Mouse (Mus musculus): ENCODE data around the gene Tmem232. TPM values are rescaled to one million over a fixed set of nuclear protein-coding genes. Genes with fewer than 3 reads are reported as not detected.

Tmem232 gene
- polyA plus RNA-seq, 1 experiment, result not detected

DNA sequence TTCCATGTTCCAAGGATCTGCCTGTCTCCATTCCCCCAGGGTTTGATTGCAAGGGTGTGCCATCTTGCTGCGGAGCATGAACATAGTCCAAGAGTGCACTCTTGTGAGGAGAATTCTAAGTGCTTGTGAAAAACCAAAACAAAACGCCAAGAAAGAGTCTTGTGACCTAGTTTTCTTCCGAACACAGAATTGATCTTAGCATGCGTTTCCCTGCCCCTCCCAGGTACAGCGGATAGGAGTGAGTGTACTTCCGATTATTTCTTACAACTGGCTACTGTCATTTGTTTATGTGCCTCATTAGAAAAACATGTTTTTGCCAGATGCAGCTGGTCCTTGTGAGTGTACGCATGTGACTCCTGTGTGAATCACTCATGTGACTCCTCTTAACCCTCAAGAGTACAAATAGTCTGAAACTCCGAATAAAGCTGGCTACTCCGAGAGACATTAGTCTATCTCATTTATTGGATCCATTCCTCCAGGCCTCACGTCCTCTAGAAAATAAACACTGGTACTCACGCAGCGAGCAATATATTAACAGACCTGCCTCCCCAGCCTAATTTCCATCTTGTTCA lies 11.9 kb upstream of the Tmem232 start:
- no peak for TF ChIP-seq GATA1 (IDR thresholded peaks at IDR 0.05; ENCODE audit: low read length)

DNA sequence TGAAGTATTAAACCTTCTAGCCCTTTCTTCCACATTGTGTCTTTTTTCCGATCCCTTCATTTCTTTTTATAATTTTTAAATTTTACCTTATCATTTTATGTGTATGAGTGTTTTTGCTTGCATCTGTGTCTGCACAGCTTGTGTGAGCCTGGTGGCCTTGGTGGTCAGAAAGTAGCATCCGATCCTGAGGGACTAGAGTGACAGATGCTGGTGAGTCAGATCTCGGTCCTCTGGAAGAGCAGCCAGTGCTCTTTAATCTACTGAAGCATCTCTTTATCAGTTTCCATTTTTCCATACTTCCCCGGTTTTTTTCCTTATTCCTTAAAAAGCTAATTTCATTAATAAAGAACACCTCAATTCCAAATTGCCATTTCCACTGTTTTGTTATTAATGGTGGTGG lies 9.8 kb upstream of the Tmem232 start:
- no peak for TF ChIP-seq GATA1 (IDR thresholded peaks at IDR 0.05; ENCODE audit: low read length)

DNA sequence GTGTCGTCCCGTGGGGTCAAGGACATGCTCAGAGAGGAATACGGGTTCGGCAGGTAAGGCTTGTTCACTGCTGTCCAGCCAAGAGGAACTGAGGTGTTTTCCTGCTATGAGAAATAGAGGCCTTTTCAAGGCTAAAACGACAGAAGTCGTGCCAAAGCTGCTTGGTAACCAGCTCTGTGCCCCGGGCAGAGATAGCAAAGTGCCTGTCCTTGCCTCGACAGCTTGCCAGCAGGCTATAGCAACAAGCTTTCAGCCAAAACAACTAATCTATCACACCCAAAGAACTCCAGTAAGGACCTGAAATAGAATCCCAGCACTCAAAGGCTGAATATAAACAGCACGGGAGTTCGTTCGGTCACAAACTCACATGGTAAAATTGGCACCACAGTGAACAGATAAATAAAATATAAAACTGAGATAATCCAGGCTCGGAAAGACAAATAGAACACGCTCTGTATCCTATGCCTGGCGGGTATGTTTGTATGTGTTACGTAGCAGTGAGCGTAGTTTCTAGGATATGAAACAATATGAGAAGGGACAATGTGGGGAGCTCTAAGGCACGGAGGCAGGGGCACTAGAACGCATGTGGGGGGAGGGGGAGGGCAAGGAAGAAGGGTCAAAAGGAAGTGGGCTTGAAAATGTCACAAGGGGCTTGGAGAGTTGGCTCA lies 8.2 kb upstream of the Tmem232 start:
- no peak for TF ChIP-seq GATA1 (IDR thresholded peaks at IDR 0.05; ENCODE audit: low read length)

DNA sequence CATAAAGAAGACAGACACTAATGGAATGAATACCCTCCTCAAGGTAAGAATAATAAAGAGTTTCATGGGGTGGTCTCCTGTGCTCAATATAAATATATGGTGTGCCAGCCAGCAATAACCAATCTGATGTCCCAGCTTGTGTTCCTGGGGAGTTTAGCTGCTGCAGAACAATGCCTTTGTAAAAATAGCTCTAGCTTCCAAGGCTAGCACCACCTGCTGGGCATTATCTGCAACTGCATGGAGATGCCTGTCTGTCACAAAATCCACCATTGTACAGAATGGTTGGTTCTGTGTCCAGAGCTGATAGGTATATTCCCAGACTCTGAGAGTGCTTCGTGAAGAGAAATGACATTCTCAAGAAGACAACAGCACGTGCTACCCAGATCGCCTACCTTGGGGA lies 4.4 kb downstream of the Tmem232 start:
- no peak for TF ChIP-seq GATA1 (IDR thresholded peaks at IDR 0.05; ENCODE audit: low read length)

DNA sequence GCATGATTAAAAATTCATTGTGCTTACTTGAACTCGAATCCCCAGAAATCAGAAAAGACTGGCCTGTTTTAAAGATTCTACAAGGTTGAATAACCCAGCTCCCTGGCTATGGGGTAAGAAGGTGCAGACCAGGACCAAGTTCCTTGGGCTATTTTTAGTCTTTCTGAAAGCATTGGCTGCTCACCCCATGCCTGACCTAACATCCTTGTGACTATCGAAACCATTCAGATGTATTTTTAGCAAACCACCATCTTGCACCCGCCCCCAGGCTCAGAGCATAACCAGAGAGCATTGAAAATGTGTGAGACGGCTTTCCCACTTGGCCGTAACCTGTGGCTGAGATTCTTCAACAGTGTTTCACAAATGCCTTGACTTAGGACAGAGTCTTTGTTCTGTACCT lies 13.1 kb downstream of the Tmem232 start:
- TF ChIP-seq GATA1 (IDR thresholded peaks at IDR 0.05; ENCODE audit: low read length), result no peak

DNA sequence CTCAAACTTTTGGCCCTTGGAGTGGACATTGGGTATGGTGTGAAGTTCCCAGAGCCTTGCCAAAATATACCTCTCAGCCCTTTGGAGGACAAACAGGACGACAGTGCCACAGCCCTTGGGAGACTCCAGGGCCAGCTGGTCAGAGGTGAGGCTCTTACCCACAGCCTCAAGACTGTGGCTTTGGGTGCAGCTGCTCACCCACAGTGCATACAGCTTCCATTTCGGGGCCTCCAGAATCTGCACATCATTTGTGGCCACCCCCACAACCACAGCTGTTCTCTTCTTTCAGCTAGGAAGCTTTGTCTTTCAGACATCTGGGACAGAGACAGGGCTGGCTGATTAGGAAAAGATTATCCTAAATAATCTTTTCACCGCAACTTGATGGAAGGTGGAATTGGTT lies 27.1 kb downstream of the Tmem232 start:
- TF ChIP-seq GATA1 (IDR thresholded peaks at IDR 0.05; ENCODE audit: low read length), result no peak

DNA sequence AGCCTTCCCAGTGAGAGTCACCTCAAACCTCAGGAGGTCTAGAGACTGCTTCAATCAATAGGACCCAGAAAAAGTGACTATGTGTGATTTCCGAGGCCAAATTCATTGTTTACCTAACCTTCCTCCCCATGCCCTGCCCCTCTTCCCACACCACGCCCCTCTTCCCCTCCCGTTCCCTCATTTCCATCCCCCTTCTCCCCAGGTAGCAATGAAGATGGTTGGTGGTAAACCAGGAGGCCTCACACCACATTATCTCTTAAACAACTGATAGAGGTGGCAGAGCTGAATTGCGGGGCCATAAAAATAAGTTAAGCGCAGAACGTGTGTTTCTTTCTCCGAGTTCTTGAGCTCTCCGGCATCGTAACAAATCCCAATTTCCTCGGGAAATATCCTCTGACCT lies 55.9 kb downstream of the Tmem232 start:
- TF ChIP-seq GATA1 (IDR thresholded peaks at IDR 0.05; ENCODE audit: low read length), result no peak

DNA sequence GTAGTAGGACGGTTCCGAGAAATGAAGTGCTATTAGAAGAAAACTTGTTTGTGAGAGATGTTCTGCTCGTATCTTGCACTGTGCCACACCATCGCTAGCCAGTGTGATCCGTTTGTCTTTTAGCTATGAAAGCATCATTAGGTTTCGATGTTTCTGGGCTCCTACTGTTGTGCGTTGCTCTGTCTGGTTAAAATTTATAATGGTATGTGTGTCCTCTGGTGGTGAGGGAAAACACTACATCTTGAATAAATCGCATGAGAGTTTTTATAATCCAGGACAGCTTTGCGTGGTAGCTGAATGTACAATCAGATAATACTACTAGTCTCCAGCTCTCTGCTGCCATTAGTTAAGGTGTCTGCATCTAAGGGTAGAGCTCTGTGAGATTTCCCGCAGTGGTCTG lies 63.8 kb downstream of the Tmem232 start:
- no peak for TF ChIP-seq GATA1 (IDR thresholded peaks at IDR 0.05; ENCODE audit: low read length)

DNA sequence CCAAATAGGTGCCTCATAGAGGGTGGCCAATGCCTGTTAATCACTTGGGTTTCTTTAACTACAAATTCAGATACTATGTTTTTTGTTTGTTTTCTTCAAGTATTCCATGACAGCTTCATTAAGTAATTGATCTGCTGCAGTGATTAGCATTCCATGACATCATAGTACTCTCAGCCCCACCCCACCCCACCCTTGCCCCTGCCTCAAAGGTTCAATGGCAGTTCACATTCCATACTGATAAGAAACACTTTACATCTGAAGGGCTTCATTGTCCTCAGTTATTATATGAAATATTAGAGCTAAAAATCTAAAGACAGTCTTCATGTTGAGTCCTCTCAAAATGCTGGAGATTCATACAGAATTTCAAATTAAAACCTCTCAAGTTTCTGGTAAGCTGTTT lies 89.8 kb downstream of the Tmem232 start:
- TF ChIP-seq GATA1 (IDR thresholded peaks at IDR 0.05; ENCODE audit: low read length), result no peak

DNA sequence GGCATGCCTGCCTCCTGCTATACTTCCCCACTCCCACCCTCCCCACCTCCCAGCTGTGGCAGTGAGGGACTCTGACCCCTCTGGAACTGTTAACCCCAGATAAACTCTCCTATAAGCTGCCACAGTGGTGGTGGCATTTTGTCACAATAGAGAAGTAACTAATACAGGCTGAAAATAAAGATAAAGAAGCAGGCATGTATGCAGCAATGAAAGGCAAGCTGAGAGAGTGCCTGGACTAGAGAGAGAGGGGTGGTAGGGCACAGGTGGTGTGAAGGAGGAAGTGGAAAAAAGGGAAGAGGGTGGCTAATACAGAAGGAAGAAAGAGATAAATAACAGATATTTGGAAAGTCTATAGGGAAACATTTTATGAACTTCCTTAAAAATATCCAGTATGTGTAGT lies 121.5 kb downstream of the Tmem232 start:
- TF ChIP-seq GATA1 (IDR thresholded peaks at IDR 0.05; ENCODE audit: low read length), result no peak

DNA sequence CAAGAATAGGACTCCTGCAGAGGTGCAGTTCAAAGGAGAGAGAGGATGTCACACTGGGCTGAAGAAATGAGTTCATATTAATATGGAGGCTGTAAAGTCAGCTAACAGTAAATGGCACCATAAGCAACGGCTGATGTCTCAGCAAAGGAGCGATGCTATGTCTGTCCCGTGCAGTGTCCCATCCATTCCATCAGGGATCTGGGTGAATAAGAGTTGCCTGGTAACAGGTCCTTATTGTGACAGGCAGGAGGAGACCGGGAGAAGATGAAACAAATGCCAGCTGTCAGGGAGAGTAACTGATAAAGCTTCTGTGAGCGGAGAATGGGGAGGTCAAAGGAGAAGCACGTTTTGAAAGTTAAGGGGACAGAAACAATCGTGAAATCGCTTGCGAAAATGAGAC lies 135.3 kb downstream of the Tmem232 start:
- no peak for TF ChIP-seq GATA1 (IDR thresholded peaks at IDR 0.05; ENCODE audit: low read length)

DNA sequence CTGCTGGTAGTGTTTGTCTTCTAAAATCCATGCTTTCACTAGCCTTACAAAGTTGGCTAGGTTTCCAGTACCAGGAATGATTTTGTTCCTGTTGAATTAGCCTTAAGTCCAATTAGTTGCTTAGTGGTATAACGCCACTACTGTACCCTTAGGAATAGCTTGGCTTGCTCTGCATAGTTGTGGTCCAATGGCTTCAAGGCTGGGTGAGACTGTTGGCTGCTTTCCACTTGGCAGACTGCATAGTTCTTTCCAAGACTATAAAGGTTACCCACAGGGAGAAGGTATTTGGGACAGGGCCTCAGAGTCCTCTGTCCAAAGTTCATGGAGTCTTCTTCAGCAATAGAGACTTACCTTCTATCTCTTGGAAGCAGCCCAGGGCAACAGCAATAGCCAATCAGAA lies 139.7 kb downstream of the Tmem232 start:
- TF ChIP-seq GATA1 (IDR thresholded peaks at IDR 0.05; ENCODE audit: low read length), result no peak

DNA sequence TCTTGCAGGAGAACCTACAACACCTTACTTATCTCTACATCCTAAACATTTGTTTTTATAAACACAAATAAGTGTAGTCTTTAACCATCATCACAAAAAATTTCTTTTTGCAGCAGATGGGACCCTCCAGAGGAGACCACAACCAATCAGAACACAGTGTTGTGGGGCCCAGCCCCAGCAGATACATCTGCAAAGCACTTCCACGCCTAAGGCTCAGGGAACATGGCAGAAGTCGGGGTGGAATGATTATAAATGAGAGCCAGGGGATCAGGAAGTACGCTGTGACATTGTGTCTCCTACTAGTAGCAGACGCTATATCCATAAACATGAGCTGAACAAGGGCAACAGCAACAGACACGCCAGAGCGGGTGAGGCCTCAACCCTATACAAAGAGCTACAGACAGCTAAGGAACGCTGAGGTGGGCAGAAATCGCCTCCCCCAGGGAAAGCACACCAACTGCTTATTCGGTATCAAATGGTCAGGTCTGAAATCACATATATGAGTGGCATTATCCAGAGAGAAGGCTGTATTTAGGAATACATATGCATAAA lies 156.1 kb downstream of the Tmem232 start:
- TF ChIP-seq GATA1 (IDR thresholded peaks at IDR 0.05; ENCODE audit: low read length), result no peak

DNA sequence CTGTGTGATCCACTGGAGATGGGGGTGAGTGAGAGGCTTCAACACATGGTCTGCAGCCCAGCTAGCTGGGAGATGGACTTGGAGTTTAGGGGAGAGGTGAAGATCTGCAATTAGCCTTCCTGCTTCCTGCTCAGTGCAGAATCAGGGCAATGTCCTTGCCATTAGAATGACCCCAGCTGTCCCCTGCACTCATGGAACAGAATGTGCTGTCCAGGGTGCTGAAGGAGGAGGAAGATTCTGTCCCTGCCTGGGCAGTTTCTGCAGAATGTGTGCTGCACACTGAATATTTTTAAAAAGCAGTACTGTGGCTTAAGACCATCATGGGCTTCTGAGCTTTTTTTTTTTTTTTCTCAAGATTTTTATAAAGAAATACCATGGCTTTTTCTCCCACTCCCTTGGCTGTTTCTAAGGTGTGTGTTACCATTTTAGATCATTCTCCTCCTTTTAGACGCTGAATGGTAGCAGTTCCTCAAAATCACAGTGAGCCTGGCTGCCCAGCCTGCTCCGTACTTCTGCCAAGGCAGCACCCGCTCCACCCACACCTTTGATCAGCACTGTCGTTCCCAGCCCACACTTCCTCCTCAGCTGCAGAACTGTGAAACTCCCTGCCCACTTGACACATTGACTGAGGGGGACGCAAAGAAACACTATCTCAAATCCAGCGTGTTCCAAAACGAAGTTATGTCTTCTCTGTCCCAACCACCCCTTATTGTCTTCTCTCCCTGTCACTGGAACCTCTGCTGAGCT lies 170.4 kb downstream of the Tmem232 start:
- TF ChIP-seq GATA1 (IDR thresholded peaks at IDR 0.05; ENCODE audit: low read length), result no peak

DNA sequence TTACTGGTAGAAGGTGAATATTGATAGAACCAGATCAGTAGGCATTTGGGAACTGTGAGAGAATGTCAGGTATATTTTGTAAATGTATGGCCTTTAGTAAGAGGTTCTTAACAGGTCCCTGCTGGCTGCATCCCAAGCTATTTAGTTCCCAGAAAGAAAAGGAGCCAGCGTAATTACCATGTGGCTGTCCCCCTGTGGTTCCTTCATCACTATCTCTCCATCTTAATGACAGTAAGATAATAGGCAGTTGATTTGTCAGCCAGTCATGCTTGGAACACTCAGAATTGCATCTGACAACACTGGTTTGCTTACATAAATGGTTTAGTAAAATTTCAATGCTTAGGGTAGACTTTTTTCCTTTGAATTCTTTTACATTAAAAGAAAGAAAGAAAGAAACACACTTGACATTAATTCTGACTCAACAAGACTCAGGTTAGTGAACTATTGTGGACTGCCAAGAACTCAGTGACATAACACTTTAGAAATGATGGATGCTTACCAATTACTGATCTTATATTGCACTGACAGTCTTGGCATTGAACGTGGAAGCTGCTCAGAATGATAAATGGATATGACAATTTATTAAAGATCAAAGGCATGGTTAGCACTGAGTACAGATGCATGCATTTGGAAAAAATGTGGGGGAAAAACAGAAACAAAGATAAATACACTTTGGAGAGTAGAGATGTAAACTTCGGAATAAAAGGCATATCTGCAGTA lies 174.9 kb downstream of the Tmem232 start:
- TF ChIP-seq GATA1 (IDR thresholded peaks at IDR 0.05; ENCODE audit: low read length), result no peak

DNA sequence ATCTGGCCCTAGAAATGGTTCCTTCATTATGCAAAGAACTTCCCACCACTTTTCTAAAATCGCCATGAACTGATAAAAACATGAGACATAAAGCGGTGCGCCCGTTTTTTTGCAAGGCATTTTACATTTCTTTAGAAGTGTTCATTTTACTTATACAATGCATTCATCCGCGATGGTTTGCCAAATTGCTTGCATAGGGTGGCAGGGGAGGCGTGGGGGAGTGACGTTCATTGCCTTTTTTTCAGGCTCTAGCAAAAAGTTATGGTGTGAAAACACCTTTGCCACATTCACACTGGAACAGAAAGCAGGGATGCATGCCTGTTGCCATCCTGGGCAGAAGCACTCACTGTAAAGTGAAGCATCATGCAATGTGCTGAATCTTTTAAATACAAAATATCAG lies 188.7 kb downstream of the Tmem232 start:
- TF ChIP-seq GATA1 (IDR thresholded peaks at IDR 0.05; ENCODE audit: low read length), result no peak

Data from G1E-ER4 (cell line).